Mouse (Mus musculus) erythroblast, embryonic 14.5 days (primary cell): Measurements from ENCODE around the gene Vdr.

Source experiments
- GATA1 ChIP-seq: IDR thresholded peaks from 2 replicates; pipeline ENCODE4 v1.6.1; 2012; ENCODE audit warnings: low read length, inconsistent platforms, mixed read lengths
- TAL1 ChIP-seq: IDR thresholded peaks from 3 replicates; pipeline ENCODE4 v1.6.1; 2012; ENCODE audit warnings: low read length, inconsistent platforms, mixed read lengths

GRCm38 (mm10) chr15:97831987-97832640 lies 78.3 kb downstream of the Vdr start:
- TF ChIP-seq TAL1 (no peak), GATA1 (no peak)
